Mouse (Mus musculus) lung, postnatal 0 days (tissue): ENCODE data around the gene Kif13a.

Experiments
- CTCF ChIP-seq: IDR thresholded peaks from 2 replicates; pipeline ENCODE4 v1.5.1; 2016; ENCODE audit warnings: antibody characterized with exemption, mild to moderate bottlenecking
- EP300 ChIP-seq: IDR thresholded peaks from 2 replicates; pipeline ENCODE4 v1.6.1; 2016; ENCODE audit warnings: antibody characterized with exemption, mild to moderate bottlenecking, control low read depth

DNA sequence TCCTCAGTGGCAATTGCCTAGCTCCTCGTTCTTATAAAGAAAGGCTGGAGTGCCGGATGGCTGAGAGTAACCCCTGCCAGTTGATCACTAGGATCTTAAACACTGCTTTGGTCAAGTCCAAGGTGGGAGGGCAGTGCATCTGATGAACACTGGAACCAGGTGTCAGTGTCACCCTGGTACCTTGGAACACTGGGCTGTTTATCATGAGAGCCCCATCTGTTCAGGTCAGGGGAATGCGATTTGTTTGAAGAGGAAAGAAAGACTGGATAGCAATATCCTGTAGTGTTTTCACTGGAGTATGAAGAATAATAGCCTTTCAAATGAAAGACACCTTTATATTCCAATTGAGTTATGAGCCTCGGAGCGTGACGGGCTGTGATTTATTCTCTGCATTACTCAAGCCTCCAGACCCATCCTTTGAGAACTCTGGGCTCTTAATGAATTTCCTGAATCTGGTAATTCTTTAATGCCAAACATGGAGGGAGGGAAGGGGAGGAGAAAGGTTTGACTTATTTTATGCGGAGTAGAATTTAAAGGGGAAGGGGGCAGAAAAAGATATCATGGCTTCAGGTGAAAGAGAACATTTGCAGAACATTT, 31.3 kb upstream of the Kif13a start:
- no peak for TF ChIP-seq CTCF
- TF ChIP-seq EP300, result no peak
